Mouse (Mus musculus) adrenal gland, adult 8-10 months (tissue): Measurements from ENCODE around the gene AY761185. TPM values are rescaled to one million over a fixed set of nuclear protein-coding genes. Genes with fewer than 3 reads are reported as not detected.
A peak's percentile ranks its signal among the peaks of the same experiment; 100 is the strongest.
"Not testable (repeated sequence)": the region's sequence is repeated elsewhere in the genome, so short reads cannot be mapped to it uniquely, and the experiment has no call there.

ENCODE experiments used
- DNase-seq: peaks from one replicate; pipeline ENCODE4 v3.0.0; 2022
- total RNA-seq, 4 experiments: library from RNA; stranded (reverse); gene quantifications; 2 replicates each; pipeline ENCODE4 v1.2.4; 2022

Gene AY761185
- not detected for total RNA-seq

DNA sequence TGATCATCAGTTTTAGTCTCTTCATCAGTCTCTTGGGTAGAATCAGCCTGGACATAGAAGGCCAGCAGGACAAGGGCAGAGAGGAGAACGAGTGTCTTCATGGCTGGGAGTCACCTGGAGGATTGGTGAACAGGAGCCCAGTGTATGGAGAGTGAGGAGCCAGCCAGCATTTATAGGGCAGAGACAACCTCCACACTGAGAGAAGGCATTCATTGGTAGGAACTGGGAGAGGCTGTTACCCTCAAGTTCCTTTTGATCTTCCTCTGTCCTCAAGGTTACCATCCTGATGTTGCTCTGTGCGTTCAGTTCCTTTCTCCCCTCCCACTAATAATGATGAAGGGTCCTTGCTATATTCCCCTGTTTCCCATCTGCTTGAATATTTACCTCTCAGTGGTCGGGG lies at the start of gene AY761185:
TSS of gene AY761185 (minus strand) at position 101 of the 400 bp plus-strand sequence.
- DNase-seq: no peak

DNA sequence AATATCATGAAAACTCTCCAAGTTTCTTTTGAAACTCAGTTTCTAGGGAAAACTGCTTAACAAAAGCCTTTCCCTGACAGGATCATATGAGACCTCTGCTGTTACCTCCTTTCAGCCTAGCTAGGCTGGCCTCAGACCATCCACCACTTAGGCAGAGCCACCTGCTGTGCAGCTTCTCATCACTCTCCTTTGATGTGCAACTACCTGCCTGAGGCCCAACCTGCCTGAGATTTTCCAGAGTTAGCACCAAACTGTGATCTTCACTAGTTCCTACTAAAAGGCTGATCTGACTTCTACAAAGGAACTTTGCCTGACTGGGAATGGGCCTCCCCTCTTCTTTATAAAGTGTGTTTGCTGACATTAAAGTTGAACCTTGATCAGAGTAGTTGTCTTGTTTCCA lies 49.5 kb upstream of the AY761185 start:
- not testable (repeated sequence) for DNase-seq

DNA sequence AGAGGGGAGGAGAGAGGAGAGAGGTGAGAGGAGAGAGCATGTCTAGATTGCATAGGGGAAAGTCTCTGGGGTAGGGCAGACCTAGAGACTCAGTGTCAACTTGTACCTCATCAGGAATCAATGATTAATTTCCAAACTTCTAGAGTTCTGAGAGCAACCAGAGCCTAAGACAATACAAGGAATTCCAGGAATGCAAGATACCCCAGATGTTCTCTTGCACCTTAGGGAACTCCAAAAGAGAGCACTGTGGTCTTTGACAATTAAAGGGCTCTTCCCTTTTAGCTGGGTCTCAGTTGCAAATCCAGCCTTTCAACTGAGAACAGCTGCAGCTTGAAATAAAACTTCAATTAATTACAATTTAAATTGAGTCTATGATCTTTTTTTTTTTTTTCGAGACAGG lies 35.3 kb upstream of the AY761185 start:
- no peak for DNase-seq

DNA sequence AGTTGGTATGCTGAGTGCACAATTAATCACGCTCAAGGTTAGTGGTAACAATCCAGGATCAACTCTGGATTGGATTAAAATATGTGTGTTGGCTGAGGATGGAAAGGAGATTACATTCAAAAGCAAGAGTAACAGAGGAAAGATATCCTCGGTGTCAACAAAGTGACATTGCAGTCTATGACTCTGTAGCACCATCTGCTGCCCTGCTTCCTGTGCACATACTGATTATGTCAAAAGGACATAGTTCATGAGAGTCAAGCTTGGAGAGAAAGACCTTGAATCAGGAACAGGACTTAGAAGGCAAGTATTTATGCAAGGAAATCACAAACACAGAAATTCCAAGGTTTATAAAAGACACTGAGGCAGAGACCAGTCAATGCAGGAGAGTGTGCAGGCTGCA lies 20.0 kb upstream of the AY761185 start:
- peak; percentile 23 for DNase-seq

DNA sequence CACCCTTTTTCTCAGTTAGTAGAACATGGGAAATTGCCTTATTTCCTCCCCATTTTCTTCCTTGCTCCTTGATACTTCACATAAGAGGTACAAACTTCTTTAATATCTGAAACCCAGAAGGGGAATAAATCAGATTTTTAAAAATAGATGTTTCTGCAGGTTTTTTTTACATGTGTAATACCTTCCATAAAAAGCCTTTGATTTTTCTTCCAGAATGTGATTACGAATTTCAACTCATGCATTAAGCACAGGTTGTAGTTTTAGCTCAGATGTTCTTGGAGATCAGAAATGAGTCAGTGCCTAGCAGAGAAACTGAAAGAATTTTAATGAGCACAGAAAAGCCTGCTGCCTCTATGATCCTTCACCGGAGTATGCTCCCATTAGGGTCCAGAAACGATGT lies 22.5 kb downstream of the AY761185 start, which contains the start of gene Gm6040:
TSS of gene Gm6040 (minus strand) at position 101 of the 400 bp plus-strand sequence.
- no peak for DNase-seq

DNA sequence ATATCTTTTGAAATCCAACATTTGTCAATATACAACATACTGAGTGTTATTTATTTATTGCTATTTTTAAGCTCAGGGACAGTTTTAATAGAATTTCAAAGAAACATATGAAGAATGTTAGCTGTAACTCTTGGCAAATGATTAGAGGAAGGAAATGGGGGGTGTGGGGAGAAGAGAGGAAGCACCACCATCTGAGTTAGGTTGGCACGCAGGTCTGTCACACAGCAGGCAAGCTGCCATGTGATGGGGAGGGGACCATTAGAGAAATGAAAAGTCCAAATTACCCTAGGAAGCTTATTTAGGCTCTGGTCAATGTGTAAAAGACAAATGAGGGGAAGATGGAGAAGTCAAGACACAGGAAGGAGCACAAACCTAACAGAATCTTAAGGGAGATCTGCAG lies 32.2 kb downstream of the AY761185 start:
- DNase-seq: no peak

DNA sequence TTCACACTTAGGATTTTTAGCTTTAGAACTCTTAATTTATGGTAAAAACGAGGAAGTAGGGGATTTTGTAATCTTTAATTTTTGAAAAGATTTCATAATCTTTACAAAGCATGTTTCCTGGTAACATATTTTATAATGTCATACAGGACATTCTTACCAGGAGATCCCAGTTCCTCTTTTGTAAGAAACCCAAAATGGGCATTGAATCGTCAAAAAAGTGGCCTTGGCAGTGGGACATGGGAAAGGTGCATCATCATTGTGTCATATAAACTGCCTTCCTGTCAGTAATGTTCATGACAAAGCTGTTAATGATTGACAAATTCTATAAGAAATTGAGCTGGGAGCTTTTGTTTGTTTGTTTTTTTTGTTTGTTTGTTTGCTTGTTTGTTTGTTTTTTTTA lies 36.3 kb downstream of the AY761185 start:
- DNase-seq: no peak

DNA sequence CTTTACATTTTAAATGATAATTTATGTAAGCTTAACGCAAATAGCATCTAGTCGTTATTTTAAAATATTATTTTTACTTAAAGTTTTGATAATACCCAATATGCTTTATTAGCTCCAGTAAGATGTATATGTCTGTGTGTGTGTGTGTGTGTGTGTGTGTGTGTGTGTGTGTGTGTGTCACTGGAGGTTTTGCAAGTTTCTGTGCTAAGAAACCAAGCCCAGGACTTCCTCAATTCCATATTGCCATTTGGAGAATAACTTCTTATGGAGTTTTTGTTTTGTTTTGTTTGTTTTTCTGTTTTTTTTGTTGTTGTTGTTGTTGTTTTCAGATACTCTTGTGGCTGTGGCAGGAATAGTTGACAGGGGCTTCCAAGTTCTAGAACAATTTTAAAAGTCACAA lies 37.4 kb downstream of the AY761185 start:
- DNase-seq: no peak

DNA sequence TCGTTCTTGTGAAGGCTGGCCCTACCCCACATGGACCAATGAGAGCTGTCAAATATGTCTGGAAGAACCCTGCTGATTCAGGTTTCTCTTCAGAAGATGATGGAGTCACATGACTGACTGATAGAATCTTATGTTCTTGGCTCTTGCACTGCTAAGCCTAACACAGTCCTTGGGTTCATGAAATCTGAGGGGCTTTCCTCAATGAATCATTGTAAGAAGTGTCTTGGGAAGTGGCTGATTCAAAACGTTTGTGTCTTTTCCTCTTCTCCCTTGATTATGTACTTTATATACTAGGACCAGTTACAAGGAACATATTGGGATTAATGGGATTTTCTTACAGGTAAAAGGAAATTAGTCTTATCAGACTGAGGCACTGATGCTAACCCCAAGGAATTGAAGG lies 42.0 kb downstream of the AY761185 start, which contains the start of gene Gm15056:
TSS of gene Gm15056 (minus strand) at position 101 of the 400 bp plus-strand sequence.
- no peak for DNase-seq

Other genes with a start within 250 kb of the AY761185 start
- gene Defb33, start 52.0 kb downstream of the AY761185 start, total RNA-seq: not detected
- not detected for gene Gm15056, start 42.1 kb downstream of the AY761185 start, total RNA-seq
- not detected for gene Gm6040, start 22.6 kb downstream of the AY761185 start, total RNA-seq
- not detected for gene Defa21, start 80.8 kb upstream of the AY761185 start, total RNA-seq
- gene Defa23, start 110.3 kb upstream of the AY761185 start, total RNA-seq: not detected
- gene Defa35, start 120.3 kb upstream of the AY761185 start, total RNA-seq: not detected
- gene Defa25, start 139.7 kb upstream of the AY761185 start, total RNA-seq: not detected
- not detected for gene Gm14851, start 151.3 kb upstream of the AY761185 start, total RNA-seq
- not detected for gene Defa30, start 189.9 kb upstream of the AY761185 start, total RNA-seq
- not detected for gene Defa22, start 217.6 kb upstream of the AY761185 start, total RNA-seq
- not detected for gene Defa31, start 246.9 kb upstream of the AY761185 start, total RNA-seq